Mouse (Mus musculus): ENCODE results near the gene Gas7.

Gas7 gene

DNA sequence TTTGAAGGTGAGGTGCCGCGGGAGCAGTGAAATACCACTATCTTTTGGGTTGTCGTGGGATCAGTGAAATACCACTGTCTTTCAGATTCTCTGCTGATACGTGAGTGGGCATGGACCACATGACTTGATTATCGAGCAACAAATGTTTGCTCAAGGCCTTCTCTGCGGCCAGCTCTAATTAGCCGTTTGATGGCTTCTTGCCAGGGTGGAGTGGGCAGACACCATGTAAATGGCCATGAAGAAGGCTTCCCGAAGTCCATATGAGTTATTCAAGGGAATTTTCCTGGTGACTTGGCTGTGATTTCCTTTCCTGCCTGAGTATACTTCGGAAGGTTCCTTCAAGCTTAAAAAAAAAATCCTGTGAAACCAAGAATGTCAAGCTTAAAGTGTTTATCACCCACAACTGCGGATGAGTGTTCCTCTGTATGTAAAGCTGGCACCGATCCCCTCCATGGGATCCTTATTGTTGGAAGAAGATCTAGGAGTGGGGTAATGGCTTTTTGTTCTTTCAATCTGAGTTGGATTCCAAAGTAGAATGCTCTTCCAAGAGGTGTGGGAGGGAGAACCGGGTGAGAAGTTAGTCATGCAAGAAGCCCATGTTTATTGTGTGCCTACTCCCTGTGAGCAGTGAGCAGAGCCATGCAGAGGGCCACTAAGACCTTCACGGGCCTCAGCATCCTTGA lies 161.5 kb downstream of the Gas7 start:
- DNase-seq (ENCODE audit: low read depth, low spot score), result no peak

DNA sequence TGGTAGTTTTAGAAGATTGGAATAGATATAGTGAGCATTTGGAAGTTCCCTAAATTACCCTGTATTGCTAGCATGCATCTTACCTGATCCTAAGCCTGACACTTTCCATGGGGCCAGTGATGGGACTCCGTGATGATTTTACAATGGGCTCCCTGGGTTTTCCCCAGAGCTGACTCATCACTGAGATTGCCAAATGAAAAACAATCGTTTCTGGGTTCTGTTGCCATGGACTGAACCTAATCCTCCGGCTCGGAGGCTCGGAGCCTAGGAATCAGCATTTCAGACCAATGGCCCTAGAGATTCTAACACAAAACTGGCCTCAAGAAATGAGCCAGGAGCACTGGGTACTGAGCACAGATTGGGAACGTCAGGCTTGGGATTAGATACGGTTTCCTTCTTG lies 167.1 kb downstream of the Gas7 start:
- DNase-seq (ENCODE audit: low read depth, low spot score), result no peak

DNA sequence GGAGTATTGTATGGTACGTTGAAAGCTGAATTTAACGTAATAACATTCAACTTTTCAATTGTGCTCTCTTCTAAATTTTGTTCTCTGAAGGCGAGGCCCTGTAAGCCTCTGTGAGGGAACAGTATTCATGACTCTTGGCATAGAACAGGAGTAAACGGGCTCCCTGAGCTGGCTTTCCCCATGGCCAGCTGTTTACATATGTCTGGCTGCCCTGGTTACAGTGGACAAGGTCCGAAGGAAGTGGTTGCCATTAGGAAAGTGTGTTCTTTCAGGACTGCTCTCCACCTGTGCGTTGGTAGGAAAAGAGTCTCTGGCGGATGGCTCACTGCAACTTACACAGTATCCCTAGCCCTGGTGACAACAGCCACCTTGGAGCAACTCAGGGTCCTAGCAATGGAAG lies 171.9 kb downstream of the Gas7 start:
- DNase-seq (ENCODE audit: low read depth, low spot score), result no peak

DNA sequence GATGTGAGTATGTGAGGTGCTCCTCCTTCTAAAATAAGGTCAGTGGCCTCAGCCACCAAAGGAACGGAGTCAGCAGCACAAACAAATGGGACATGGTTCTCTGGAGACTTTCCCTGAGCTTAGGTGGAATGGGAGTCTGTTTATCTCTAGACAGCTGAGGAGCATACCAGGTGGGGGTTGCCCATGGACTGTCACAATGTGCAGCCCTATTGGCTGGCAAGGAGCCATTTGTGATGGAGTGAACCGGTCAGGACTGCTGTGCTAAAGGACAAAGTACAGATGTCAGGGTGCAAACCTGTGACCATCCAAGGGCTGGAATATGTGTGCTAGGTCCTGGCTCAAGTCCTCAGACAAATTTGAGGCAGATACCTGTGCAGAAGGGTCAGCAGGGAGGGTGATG lies 173.3 kb downstream of the Gas7 start:
- no peak for DNase-seq (ENCODE audit: low read depth, low spot score)

DNA sequence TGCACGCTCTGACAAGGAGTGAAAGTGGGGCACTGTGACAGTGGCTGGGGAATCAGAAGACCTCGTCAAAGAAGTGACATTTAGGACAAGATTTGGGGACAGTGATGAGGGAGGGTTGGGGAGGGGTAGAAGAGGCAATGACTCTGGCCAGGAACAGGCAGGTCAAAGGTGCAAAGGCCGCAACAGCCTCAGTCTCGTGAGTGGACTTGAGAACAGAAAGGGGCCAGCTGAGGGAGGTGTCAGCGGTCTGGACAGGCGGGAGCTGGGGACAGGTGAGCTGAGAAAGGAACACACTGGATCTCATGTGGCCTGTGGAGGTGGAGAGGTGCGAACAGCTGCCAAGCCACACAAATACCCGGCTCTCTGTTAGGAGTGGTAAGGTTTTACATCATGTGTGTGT lies 177.7 kb downstream of the Gas7 start:
- no peak for DNase-seq (ENCODE audit: low read depth, low spot score)

DNA sequence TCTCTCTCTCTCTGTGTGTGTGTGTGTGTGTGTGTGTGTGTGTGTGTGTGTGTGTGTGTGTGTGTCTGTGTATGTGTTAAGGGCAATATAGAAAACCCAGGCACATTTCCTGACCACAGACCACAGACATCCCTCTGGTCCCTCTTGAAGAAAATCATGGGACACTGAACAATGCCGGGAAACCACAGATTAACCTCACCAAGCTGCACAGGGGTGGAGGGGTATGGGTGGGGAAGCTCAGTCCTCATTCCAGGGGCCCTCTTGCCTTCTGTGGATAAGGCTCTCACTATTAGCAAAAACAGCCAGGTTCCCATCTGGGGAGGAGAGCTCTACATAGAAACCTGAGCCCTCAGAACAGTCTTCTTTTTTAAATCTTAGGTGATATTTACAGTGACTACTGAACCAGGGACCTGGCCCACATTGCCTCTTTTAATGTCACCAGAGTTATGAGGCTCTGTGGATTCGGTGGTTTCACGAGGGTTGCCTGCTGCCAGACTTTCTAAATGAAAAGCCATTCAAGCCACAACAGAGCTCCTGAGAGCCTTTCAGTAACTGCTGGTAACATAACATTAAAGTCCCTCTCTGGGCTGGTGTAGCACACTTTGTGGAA lies 178.5 kb downstream of the Gas7 start:
- DNase-seq (ENCODE audit: low read depth, low spot score), result no peak

DNA sequence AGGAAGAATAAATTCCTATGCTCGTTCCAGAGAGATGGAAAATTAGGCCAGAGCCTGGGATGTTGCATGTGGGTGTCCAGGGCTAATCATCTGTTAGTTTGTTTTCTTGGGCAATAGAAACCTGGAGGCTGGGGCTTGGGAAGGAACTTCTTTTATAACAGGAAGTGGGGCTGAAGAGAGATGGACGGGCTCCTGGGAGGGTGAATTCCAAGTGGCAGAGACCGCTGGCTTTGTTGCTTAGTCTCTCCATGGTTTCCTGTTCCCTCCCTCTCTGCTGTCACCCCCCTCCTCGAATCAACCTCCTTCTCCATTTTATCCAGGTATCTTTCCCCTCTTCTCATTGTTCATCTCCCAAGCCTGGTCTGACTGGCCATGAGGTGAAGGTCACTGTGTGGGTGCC lies 181.0 kb downstream of the Gas7 start:
- DNase-seq (ENCODE audit: low read depth, low spot score), result no peak

DNA sequence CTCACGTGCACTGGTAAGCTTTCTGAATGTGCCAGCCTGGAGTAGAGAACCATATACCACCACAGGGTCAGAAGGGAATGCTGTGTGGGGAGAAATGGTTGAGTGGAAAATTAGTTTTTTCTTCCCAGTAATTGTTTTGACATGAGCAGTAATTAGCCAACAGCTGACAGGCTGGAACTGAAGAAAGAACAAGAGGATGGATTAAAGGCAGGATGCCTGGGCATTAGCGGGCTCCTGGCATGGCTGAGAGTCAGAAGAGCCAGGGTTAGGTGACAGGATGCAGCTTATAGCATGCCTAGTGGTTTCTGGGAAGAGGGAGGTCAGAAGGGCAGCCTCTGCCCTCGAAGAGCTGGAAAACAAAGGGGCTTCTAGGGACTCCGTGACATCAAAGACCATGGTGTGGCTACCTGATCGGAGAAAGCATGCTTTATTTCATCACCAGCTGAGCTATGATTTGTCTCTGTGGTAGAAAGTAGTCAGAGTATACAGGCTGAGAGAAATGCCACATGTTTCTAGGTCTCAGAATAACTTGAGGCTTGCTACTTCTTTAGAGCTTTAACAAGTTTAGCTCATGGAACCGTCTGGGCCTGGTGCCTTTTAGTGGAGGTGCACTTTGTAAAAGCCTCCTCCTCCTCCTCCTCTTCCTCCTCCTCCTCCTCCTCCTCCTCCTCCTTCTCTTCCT lies 181.8 kb downstream of the Gas7 start:
- DNase-seq (ENCODE audit: low read depth, low spot score), result no peak

DNA sequence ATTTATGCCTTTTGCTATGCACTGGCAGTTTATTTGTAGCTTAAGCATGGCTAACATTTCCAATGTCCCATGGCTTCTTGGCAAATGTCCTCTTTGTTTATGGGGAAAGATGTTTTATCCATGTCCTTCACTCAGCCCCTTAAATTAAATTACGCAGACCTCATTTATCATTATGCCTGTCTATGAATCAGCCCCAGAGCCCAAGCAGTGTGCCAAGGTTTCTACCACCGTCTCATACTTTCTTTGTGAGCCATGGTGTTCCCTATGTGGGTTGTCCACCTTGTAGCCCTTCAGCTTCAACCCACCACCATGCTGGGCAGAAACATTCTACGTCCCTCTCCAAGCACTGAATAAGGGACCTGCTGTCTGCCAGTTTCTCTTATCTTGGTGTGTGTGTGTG lies 183.2 kb downstream of the Gas7 start:
- DNase-seq (ENCODE audit: low read depth, low spot score), result no peak

DNA sequence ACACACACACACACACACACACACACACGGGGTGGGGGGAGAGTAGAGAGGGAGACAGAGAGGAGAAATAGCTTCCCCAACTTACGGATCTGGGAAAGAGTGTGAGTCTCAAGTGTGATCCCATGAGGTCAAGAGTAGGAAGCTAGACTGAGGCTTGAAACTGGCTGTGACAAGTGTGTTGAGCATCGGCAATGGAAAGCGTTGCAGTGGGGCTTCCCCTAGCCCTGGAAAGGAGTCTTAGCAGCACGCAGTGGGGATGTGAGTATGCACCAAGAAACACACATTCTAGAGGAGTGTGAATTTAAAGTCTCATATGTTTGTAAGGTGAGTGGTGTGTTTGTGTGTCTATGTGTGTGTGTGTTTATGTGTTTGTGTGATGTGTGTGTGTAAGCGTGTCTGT lies 185.1 kb downstream of the Gas7 start:
- DNase-seq (ENCODE audit: low read depth, low spot score), result no peak

DNA sequence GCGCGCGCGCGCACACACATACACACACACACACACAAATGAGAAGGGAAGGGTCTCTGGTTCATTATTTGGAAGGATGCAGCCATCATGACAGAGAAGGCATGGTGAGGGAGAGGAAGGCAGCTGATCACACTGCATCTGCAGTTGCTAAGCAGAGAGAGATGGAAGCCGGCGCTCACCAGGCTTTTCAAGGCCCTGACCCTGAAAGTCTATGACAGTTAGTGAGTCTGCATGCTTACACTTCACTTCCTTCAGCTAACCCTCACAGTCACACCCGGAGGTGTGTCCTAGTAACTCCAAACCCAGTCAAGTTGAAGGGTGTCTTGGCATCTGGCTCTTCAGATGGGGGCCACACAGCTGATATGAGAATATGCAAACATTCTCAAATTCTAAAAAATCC lies 187.2 kb downstream of the Gas7 start:
- DNase-seq (ENCODE audit: low read depth, low spot score), result no peak

DNA sequence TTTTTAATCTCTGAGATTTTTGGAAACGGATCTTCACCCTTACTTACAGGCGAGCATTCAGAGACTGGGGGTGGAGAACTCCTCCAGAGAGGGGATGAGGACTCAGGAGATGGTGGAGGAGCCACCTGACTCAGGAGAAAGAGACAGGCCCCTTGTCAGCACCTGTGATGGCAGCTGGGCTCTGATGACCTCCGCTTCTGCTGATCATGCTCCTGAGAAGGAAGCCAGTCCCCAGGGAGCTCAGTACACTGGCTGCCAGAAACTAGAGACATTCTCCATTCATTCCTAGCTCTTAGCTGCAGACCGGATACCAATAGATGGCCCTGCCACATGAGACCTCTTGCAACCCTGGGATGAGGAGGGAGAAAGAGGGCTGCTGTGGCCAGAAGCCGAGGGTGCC lies 187.6 kb downstream of the Gas7 start:
- no peak for DNase-seq (ENCODE audit: low read depth, low spot score)

DNA sequence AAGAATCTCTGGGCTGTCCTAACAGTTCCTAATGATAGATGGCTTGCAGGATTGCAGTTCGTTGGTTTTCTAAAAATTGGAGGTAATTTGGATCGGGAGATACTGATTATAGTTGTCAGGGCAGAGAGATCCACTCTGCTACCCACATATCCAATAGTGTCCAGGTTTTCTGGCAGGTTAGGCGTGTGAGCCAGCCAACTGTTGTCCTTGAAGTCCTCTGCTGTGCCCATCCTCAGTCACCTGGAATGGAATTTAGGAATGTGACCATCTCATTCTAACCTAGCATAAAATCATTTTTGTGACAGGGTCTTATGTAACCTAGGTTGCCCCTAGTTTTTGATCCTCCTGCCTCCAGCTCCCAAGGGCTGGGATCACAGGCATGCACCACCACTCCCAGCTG lies 188.2 kb downstream of the Gas7 start:
- no peak for DNase-seq (ENCODE audit: low read depth, low spot score)

DNA sequence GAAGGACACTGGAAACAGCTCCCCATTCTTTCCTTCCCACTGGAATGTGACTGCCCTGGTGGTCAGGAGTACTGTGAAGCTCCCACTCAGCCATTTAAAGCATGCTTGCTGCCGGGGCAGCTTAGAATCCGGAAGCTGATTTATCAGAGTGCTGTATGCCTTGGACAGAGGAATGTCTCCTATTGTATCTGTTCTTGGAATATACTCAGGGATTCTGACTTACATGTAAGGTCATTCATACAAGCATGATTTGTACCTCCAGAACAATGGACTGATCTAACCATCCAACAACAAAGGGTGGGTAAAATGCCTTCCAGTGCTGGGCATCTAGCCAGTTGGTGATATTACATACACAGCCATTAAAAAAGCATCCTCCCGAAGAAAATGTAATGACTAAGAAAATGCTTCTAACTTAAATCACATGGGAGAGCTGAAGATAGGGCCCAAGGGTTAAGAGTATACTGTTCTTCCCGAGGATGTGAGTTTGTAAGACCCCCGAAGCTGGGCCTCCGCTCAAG lies 189.5 kb downstream of the Gas7 start:
- DNase-seq (ENCODE audit: low read depth, low spot score), result no peak

DNA sequence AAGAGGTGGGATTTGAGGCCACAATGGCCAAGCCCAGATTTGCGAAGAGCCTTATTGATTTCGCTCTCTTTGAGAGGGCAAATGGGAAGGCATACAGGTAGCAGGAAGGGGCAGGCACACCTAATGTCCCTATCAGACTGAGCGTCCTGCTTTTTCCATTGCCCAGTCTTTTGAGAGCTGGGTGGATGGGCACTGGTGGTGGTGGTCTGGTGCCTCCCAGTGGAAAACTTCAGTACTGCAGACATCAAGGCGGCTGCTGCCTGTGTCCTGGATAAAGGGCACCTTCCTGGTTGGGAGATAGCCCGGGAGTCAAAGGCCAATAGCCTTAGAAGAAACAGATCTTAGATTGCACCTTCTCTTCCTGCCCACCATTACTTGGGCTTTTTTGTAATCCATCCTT lies 192.5 kb downstream of the Gas7 start:
- DNase-seq (ENCODE audit: low read depth, low spot score), result peak; percentile 42

DNA sequence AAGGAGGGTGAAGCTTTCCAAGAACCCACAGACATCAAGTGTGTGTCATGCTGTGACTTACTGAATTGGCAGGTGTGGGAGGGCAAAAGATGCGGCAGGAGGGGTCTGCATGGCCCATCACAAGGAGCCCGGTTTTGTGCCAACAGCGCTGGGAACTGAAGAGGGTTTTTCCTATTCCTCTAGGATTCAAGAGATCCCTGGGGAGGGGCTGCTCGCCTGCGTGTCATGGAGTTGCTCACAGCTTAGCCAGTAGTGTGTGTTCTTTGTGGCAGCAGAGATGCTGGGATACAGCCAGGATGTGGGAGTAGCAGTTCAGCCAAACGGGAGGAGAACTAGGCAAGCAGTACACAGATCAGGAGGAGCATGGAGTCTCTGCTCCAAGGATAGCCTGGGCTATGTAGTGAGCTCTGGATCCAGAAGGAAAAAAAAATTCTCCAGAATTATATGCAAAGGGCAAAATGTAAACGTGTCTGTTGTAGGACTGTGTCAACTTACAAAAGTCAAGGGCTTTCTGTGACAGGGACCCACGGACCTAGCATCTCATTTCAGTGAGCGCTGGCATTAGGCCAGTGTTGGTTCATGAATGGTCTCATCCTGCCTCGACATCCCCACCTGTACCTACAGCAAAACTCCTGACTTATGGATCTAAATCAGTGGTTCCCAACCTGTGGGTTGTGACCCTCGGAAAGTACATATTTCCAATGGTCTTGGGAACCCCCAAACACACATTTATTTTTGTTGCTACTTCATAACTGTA lies 193.6 kb downstream of the Gas7 start:
- DNase-seq (ENCODE audit: low read depth, low spot score), result no peak

DNA sequence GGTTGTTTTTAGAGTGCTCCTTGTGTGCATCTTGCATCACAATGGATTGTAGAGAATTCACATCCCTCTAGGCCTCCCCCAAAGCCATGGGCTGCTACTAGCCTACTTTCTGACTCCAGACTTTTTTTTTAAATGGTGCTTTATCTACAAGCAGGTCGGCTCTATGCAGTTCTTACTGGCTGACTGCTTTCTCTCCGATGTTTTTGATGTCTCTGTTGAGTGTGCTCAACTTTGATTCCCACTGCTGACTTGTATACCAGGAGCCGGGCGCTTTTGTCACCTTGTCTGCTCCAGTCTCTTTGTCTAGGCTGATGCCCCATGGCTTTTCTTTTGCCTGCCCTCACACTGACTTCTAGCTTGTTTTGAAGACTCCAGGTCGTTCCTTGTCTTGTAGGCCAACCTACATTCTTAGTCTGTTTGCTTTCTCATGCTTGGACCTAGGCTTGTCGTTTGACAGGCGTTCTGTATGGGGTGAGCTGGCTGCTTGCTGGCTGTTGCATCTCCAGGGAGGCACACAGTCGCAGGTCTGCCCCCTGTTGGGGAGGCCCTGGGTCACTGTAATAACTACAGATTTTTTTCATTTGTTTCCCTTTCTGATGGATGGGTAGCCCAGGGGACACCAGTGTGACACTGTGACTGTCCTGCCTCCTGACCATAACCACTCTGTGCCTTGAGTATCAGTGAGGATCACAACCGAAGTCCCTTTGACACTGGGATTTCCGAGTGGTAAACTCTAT lies 194.9 kb downstream of the Gas7 start:
- no peak for DNase-seq (ENCODE audit: low read depth, low spot score)

DNA sequence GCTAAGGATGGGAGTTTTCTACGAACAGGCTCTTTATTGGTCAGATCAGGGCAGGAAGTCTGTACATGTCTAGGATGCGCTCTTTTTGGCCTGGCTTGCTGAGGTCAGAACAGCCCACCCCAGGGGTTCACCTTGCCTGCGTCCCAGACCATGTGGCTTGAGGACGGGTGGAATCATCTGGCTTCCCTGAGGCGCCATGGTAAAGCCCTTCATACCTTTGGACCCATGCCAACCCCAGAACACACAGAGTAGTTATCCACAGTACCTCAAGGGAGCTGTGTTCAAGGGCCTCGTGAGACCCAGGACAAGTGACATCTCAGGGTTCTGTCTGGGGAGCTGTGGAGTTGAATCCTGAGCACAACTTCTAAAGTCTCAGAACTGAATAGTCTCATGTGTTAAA lies 196.5 kb downstream of the Gas7 start:
- DNase-seq (ENCODE audit: low read depth, low spot score), result no peak

DNA sequence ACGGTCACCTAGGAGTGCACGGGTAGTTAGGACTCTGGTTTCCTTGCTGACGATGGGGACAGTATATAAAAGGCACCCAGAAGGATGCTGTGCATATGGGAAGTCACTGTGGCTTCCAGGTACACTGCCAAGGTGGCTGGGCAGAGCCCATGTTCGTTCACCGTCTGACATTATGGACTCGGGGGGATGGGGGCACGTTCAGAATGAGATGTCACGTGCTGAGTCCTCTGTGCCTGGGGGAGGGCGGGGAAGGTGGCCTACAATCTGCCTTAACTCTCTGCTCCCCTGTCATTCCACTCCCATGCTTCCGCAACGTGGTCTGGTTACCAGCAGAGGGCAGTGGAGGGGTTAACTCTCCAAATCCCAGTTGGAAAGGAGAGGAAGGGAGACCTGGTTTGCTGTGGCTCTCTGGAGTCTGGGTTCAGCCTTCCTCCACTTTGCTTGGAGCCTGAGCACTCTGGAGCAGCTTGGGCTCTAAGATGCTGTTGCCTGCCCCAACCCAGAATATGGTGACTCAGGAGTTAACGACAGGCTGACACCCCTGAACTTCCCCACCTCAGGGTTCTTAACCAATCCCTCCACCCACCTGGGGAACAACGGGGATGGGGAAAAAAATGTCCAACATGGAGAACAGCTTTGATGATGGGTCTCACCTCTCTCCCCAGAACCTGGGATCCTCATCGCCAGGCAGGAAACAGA lies 197.1 kb downstream of the Gas7 start:
- DNase-seq (ENCODE audit: low read depth, low spot score), result peak; percentile 47

DNA sequence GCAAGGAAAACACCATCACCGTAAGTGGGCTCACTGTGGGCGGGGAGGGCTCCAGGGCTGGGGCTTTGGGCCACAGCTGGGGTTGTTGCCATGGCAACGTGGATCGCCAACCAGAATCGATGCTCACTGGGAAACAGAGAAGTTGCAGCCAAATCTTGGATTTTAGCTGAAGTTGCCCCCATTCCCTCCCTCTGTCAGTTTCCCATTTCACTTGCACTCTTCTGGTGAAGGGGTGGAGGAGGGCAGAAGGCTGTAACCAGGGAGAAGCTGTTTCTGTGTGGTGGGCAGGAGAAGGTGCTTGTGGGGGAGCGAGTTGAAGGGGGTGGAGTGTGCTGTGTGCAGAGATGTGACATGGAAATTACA lies 197.6 kb downstream of the Gas7 start:
- DNase-seq (ENCODE audit: low read depth, low spot score), result peak; percentile 28

DNA sequence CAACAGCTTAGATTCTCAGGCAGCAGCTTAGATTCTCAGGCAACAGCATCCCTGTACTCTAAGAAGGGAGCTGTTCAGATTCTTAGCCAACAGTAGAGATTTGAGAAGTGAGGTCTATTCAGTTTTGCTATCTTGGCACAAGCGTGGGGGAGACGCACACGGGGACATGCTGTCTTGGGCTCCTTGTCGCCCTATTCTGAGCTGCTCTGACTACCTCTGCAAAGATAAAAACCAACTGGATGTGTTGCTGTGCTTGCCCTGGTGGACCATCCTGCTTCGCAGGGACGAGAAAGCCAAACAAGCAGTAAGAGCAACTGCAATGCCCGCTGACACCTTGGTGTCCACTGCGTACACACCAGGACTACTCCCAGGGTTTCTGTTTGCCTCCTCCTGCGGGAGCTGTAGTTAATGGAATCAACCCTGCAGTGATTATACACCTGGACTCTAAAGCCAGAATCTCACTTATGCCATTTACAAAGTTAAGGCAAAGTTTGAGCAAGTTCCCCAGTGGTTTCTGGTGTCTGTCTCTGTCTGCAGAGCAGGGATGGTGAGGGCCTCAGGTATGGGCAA lies 198.4 kb downstream of the Gas7 start:
- DNase-seq (ENCODE audit: low read depth, low spot score), result no peak
